Mouse (Mus musculus): ENCODE data around the gene Mrpl28. TPM values are rescaled to one million over a fixed set of nuclear protein-coding genes. Genes with fewer than 3 reads are reported as not detected.

Gene Mrpl28
- polyA plus RNA-seq, 1 experiment from 2014 or later: 221 TPM

DNA sequence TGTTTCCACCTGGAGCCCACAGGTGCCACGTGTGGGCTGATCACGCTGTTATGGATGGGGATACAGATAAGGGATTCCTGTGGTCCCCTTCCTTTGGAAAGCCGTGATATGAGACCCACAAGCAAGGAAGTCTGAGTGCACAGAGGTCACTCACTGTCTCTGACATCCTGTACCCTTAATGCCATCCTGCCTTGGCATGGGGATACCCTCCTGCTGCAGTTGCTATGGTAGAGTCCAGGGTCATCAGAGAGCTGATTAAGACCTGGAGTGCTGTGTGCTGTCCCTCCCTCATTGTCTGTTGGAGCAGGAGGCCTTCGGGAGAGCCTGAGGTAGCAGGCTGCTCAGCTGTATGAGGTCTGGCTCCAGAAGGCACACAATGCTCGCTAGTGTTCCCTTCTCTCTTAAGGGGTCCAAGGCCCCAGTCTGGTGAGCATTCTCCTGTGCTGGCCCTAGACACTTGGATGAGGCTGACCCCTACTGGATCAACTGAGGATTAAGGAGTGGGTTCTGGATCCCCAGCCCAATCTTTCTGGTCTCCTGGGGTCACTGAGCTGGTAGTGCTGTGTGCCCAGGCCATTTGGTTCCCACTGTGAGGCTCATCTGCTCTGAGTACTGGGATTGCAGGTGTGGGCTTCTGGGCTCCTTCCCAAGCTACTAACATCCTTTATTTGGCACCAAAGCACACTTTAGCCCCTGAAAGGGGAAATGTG lies 714 bp upstream of the Mrpl28 start:
- peaks cover 10% of the 10 kb centered on the region for H3K27me3 ChIP-seq (ENCODE audit: control insufficient read depth, insufficient read depth, low read length)
- H3K4me1 ChIP-seq (ENCODE audit: control insufficient read depth, insufficient read depth, low read length): peaks cover 14% of the 10 kb centered on the region
- no peak overlapping the region for H3K4me2 ChIP-seq (ENCODE audit: low read depth, low read length)
- peaks cover 15% of the 10 kb centered on the region for H3K36me3 ChIP-seq (ENCODE audit: control insufficient read depth, insufficient read depth)
- no peak for ATAC-seq (replicated peaks; ENCODE audit: extremely low read depth, insufficient read depth, low FRiP score)
- H3K9ac ChIP-seq (ENCODE audit: low read length): no peak overlapping the region
- H3K9me3 ChIP-seq (replicated peaks; ENCODE audit: control insufficient read depth, low read length): no peaks in the 10 kb centered on the region
- WGBS: 52% methylated on average over 5 of the region's 5 CpGs
- no peak overlapping the region for H3K4me3 ChIP-seq (ENCODE audit: low read length)
- H3K27ac ChIP-seq (ENCODE audit: low read length): no peak overlapping the region

DNA sequence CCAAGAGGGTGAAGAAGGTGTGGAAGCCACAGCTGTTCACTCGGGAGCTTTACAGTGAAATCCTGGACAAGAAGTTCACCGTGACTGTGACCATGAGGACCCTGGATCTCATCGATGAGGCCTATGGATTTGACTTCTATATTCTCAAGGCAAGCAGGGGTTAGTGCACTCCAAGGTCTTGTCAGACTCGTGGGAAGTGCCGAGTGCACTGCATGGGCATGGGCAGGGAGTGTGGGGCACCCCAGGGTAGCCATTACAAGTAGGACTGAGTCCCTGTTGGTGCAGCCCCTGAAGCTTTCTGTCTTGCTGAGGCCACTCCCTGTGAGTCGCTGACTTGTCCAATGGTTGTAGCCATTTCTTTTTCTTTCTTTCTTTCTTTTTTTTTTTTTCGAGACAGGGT lies 1.3 kb downstream of the Mrpl28 start:
- WGBS: 80% methylated on average over 7 of the region's 7 CpGs
- peaks cover 20% of the 10 kb centered on the region for H3K36me3 ChIP-seq (ENCODE audit: control insufficient read depth, insufficient read depth)
- H3K27me3 ChIP-seq (ENCODE audit: control insufficient read depth, insufficient read depth, low read length): peaks cover 3% of the 10 kb centered on the region; the same call in 1 of the 2 replicates
- H3K27ac ChIP-seq (ENCODE audit: low read length): no peak overlapping the region
- peak overlapping the region; percentile 93 for H3K4me2 ChIP-seq (ENCODE audit: low read depth, low read length)
- ATAC-seq (replicated peaks; ENCODE audit: extremely low read depth, insufficient read depth, low FRiP score): no peak
- H3K9ac ChIP-seq (ENCODE audit: low read length): no peak overlapping the region; the same call in none of the 2 replicates
- no peaks in the 10 kb centered on the region for H3K9me3 ChIP-seq (replicated peaks; ENCODE audit: control insufficient read depth, low read length)
- peak overlapping the region; percentile 100 for H3K4me3 ChIP-seq (ENCODE audit: low read length)
- peaks cover 14% of the 10 kb centered on the region for H3K4me1 ChIP-seq (ENCODE audit: control insufficient read depth, insufficient read depth, low read length)

DNA sequence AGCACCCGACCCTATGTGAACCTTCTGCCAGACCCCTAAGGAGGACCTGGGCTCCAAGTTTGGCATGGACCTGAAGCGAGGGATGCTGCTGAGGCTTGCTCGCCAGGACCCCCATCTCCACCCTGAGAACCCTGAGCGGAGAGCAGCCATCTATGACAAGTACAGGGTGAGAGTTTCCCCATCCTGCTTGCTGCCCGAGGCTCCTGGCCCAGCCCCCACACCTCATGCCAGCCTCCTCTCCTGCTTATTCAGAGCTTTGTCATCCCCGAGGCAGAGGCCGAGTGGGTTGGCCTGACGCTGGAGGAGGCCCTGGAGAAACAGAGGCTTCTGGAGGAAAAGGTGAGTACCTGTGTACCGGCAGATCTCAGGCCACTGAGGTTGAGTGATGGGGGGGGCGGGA lies 1.9 kb downstream of the Mrpl28 start:
- no peak for ATAC-seq (replicated peaks; ENCODE audit: extremely low read depth, insufficient read depth, low FRiP score)
- H3K27ac ChIP-seq (ENCODE audit: low read length): no peak overlapping the region
- no peak overlapping the region for H3K4me3 ChIP-seq (ENCODE audit: low read length)
- 89% methylated on average over 10 of the region's 10 CpGs for WGBS
- H3K4me1 ChIP-seq (ENCODE audit: control insufficient read depth, insufficient read depth, low read length): peaks cover 12% of the 10 kb centered on the region
- no peak overlapping the region for H3K4me2 ChIP-seq (ENCODE audit: low read depth, low read length)
- no peaks in the 10 kb centered on the region for H3K27me3 ChIP-seq (ENCODE audit: control insufficient read depth, insufficient read depth, low read length)
- no peak overlapping the region for H3K9ac ChIP-seq (ENCODE audit: low read length)
- peaks cover 20% of the 10 kb centered on the region for H3K36me3 ChIP-seq (ENCODE audit: control insufficient read depth, insufficient read depth)
- no peaks in the 10 kb centered on the region for H3K9me3 ChIP-seq (replicated peaks; ENCODE audit: control insufficient read depth, low read length)

DNA sequence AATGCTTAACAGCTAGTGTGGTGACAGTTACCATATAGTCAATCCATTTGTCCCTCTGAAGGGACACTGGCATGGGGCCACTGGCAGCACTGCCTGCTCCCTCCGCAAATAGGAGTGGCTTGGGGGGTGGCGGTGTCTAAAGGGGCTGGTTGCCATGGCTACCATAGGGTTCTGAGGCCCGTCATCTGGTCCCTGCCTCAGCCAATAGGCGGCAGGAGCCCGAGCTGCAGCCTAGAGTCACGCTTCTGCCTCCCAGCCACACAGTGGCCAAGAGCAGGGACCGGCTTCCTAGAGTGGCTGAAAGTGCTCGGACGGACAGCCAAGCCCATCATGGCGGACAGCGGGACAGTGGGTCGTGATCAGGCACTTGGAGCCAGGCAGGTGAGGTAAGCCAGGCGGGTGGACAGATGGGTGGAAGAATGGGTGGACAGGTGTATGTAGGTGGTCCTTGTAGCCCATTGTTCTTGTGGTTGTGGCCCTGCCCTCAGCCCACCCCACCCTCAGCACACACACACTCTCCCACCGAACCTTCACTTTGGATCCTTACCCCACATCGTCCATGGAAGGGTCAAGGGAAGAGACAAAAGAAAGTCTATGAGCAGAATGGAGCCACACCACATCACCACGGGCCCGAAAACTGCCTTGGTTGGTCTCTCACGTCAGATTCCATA lies 7.9 kb downstream of the Mrpl28 start:
- no peaks in the 10 kb centered on the region for H3K27me3 ChIP-seq (ENCODE audit: control insufficient read depth, insufficient read depth, low read length)
- no peak for ATAC-seq (replicated peaks; ENCODE audit: extremely low read depth, insufficient read depth, low FRiP score)
- H3K4me1 ChIP-seq (ENCODE audit: control insufficient read depth, insufficient read depth, low read length): no peaks in the 10 kb centered on the region
- H3K4me3 ChIP-seq (ENCODE audit: low read length): no peak overlapping the region
- no peak overlapping the region for H3K9ac ChIP-seq (ENCODE audit: low read length)
- H3K36me3 ChIP-seq (ENCODE audit: control insufficient read depth, insufficient read depth): peaks cover 24% of the 10 kb centered on the region
- H3K9me3 ChIP-seq (replicated peaks; ENCODE audit: control insufficient read depth, low read length): no peaks in the 10 kb centered on the region
- H3K4me2 ChIP-seq (ENCODE audit: low read depth, low read length): no peak overlapping the region
- no peak overlapping the region for H3K27ac ChIP-seq (ENCODE audit: low read length)
- 87% methylated on average over 18 of the region's 18 CpGs for WGBS

DNA sequence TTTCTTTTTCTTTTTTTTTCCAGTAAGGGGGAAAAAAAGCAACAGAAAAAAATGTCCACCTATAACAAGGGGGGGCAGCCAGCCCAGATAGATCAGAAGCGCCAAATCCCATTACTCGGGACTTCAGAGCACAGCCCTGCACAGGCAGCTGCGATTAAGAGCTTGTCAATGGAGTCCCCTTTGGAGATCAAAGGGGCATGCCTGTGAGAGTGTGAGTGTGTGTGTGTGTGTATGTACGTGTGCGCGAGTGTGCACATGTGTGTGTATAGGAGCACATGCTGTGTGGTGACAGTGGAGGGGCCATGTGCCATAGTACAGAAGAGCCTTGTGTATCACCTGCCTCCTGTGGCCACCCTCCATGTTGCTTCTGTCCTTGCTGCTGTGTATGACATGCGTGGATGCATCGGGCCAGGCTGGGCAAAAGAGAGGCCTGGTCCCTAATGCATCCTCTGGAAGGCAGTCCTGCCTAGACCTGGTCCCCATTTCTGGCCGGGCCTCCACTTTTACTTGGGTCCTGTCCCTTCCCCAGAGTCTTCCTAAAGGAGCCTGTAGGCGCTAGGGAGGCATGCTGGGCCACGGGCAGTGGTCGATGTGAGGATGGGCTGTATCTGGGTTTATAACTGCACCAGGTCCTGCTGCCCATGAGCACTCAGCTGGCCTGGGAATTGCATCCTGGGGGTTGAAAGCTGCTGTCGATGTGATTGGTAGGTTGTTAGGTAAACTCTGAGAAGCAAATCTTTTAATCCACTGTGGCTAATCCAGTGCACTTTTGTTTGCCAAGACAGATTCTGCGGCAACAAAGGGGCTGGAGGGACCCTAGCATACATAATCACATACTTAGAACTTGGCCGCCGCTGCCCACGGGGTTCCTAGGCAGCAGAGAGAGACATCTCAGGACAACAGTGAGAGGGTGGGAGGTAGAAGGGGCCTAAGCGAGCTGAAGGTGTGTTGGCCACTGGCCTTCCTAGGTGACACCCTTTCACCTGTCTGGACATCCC lies 8.9 kb downstream of the Mrpl28 start:
- no peaks in the 10 kb centered on the region for H3K9me3 ChIP-seq (replicated peaks; ENCODE audit: control insufficient read depth, low read length)
- WGBS: 86% methylated on average over 18 of the region's 18 CpGs
- H3K4me3 ChIP-seq (ENCODE audit: low read length): no peak overlapping the region
- H3K36me3 ChIP-seq (ENCODE audit: control insufficient read depth, insufficient read depth): peaks cover 18% of the 10 kb centered on the region
- H3K4me2 ChIP-seq (ENCODE audit: low read depth, low read length): no peak overlapping the region
- no peaks in the 10 kb centered on the region for H3K27me3 ChIP-seq (ENCODE audit: control insufficient read depth, insufficient read depth, low read length)
- ATAC-seq (replicated peaks; ENCODE audit: extremely low read depth, insufficient read depth, low FRiP score): no peak
- H3K27ac ChIP-seq (ENCODE audit: low read length): no peak overlapping the region
- no peak overlapping the region for H3K9ac ChIP-seq (ENCODE audit: low read length)
- H3K4me1 ChIP-seq (ENCODE audit: control insufficient read depth, insufficient read depth, low read length): no peaks in the 10 kb centered on the region

DNA sequence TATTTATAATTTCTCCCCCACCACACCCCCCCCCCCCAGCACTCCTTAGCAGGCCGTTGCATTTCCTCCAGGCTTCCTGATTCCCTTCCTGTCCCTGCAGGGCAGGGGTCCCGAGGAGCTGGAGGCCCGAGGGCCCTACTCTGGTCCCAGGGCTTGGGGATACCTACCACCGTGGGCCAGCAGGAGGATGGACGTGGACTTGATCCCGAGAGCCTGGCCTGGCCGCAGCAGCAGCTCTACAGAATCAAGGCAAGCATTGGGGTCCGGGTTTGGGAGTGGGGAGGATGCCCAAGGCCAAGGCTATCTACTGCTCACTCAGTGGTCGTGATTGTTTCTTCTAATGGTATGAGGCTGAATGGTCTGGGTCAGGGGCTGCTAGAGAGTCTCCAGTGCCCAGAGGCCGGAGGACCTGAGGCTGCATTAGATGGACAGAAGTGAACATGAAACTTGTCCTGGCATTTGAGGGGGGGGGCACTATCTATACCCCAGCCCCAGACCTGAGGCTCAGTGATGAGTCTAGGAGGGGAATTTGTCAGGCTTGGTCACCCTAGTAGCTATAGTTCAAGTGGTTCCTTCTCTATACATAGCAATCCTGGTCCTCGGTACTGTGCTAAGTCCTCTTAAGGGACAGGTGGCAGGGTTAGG lies 13.9 kb downstream of the Mrpl28 start:
- Histone ChIP-seq H3K9ac (ENCODE audit: low read length) (no peak overlapping the region), H3K4me2 (ENCODE audit: low read depth, low read length) (no peak overlapping the region), H3K9me3 (replicated peaks; ENCODE audit: control insufficient read depth, low read length) (no peaks in the 10 kb centered on the region), H3K27ac (ENCODE audit: low read length) (no peak overlapping the region), H3K4me3 (ENCODE audit: low read length) (no peak overlapping the region), H3K4me1 (ENCODE audit: control insufficient read depth, insufficient read depth, low read length) (peaks cover 21% of the 10 kb centered on the region), H3K27me3 (ENCODE audit: control insufficient read depth, insufficient read depth, low read length) (no peaks in the 10 kb centered on the region), H3K36me3 (ENCODE audit: control insufficient read depth, insufficient read depth) (no peaks in the 10 kb centered on the region)
- ATAC-seq (replicated peaks; ENCODE audit: extremely low read depth, insufficient read depth, low FRiP score): no peak
- WGBS: 83% methylated on average over 11 of the region's 11 CpGs

DNA sequence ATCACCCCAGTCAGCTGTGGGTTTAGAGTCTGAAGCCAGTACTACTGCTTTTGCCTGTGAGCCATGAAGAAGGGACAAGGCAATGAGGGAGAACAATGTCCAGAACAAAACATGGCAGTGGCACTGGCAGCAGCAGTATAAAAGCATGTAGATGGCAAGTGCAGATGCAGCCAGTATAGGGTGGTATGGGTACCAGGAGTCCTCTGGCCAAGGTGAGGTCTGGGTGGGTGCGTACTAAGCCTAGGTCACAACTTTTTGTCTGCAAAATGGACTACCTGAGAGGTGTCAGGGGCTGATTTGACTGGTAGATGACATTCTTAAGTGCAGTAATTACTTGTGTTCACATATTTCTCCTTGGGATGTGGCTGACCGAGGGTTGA lies 14.4 kb downstream of the Mrpl28 start:
- H3K9ac ChIP-seq (ENCODE audit: low read length): peak overlapping the region; percentile 64
- no peaks in the 10 kb centered on the region; the same call in 1 of the 2 replicates for H3K36me3 ChIP-seq (ENCODE audit: control insufficient read depth, insufficient read depth)
- peaks cover 21% of the 10 kb centered on the region for H3K4me1 ChIP-seq (ENCODE audit: control insufficient read depth, insufficient read depth, low read length)
- no peaks in the 10 kb centered on the region for H3K9me3 ChIP-seq (replicated peaks; ENCODE audit: control insufficient read depth, low read length)
- 66% methylated on average over 2 of the region's 2 CpGs for WGBS
- peak overlapping the region; percentile 97 for H3K27ac ChIP-seq (ENCODE audit: low read length)
- peak overlapping the region; percentile 69 for H3K4me2 ChIP-seq (ENCODE audit: low read depth, low read length)
- peak overlapping the region; percentile 94 for H3K4me3 ChIP-seq (ENCODE audit: low read length)
- ATAC-seq (replicated peaks; ENCODE audit: extremely low read depth, insufficient read depth, low FRiP score): no peak
- H3K27me3 ChIP-seq (ENCODE audit: control insufficient read depth, insufficient read depth, low read length): no peaks in the 10 kb centered on the region

DNA sequence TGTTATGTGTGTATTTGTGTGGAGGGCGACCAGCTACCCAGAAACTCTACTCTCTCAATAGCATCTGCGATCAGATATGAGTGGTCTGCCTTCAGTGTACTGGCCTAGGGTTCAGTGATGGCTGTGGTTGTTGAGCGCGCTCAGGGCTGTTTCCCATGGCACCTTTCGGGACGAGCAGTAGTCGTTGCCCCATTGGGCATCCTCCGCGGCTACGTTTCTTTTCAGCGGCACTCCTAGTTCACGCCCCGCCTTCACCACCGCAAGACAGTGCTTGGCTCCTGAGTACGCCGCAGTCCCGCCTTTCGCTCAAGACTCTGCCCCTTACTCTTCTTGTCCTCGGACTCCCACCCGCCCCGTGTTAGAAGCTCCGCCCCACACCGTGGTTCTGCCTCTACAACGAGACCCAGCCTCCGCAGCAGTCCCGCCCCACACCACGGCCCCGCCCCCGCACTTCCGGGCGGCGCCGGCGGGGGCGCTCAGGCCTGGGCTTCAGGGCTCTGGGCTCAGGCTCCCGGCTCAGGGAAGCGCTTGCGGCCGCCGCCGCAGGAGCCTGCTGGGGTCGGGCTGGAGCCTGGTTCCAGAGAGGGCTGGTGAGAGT lies 15.0 kb downstream of the Mrpl28 start, which contains the start of gene Axin1:
Gene Axin1, plus strand, starts transcription at position 450 of the 598 bp plus-strand sequence.
- ATAC-seq (replicated peaks; ENCODE audit: extremely low read depth, insufficient read depth, low FRiP score): peak; percentile 97
- Histone ChIP-seq H3K9me3 (replicated peaks; ENCODE audit: control insufficient read depth, low read length) (no peaks in the 10 kb centered on the region), H3K36me3 (ENCODE audit: control insufficient read depth, insufficient read depth) (peaks cover 6% of the 10 kb centered on the region), H3K4me1 (ENCODE audit: control insufficient read depth, insufficient read depth, low read length) (peaks cover 21% of the 10 kb centered on the region), H3K4me3 (ENCODE audit: low read length) (peak within 1 kb of the TSS; percentile 94), H3K27ac (ENCODE audit: low read length) (peak within 1 kb of the TSS; percentile 97), H3K4me2 (ENCODE audit: low read depth, low read length) (peak within 1 kb of the TSS; percentile 79), H3K9ac (ENCODE audit: low read length) (peak within 1 kb of the TSS; percentile 99), H3K27me3 (ENCODE audit: control insufficient read depth, insufficient read depth, low read length) (no peaks in the 10 kb centered on the region)
- WGBS: under 1% methylated on average over 42 of the region's 42 CpGs
